Mouse (Mus musculus): ENCODE data around the gene Gm26920. TPM values are rescaled to one million over a fixed set of nuclear protein-coding genes. Genes with fewer than 3 reads are reported as not detected.

The Gm26920 gene
- total RNA-seq, 2 experiments from 2014 or later, result 0.64 TPM; not detected in 1

Small RNAs within 50 kb of the gene (microRNA-seq; reads per million reads assigned to microRNA genes)
- 0 reads per million in 2 experiments for gene Gm23368

Other genes starting within 250 kb of the Gm26920 start
- 10 to 100 TPM; 14.2 to 18.9 TPM for gene Zfp940, start 236.7 kb downstream of the Gm26920 start, total RNA-seq (2021)
- gene Zfp420, start 230.4 kb downstream of the Gm26920 start, total RNA-seq (2021), result 10 to 100 TPM; 17.4 to 21.0 TPM
- 10 to 100 TPM; 19.7 to 19.8 TPM for gene Zfp27, start 183.8 kb downstream of the Gm26920 start, total RNA-seq (2021)
- 10 to 100 TPM in 1 of 2 experiments, 1 to 10 TPM in 1; 8.0 to 10.0 TPM for gene Zfp383, start 182.2 kb downstream of the Gm26920 start, total RNA-seq (2021)
- 10 to 100 TPM; 15.4 to 18.1 TPM for gene Zfp74, start 136.3 kb downstream of the Gm26920 start, total RNA-seq (2021)
- gene Zfp568, start 106.5 kb downstream of the Gm26920 start, total RNA-seq (2021), result 1 to 10 TPM; 3.5 to 4.5 TPM
- 10 to 100 TPM in 1 of 2 experiments, 1 to 10 TPM in 1; 8.9 to 11.2 TPM for gene Zfp14, start 39.0 kb downstream of the Gm26920 start, total RNA-seq (2021)
- gene Zfp82, start 17.5 kb downstream of the Gm26920 start, total RNA-seq (2021), result 1 to 10 TPM; 4.7 to 4.9 TPM
- 1 to 10 TPM; 5.9 to 8.7 TPM for gene Zfp566, start 117 bp upstream of the Gm26920 start, total RNA-seq (2021)
- 10 to 100 TPM; 75.7 to 78.3 TPM for gene Zfp260, start 4.4 kb upstream of the Gm26920 start, total RNA-seq (2021)
- 10 to 100 TPM; 29.8 to 34.3 TPM for gene Zfp382, start 31.5 kb upstream of the Gm26920 start, total RNA-seq (2021)
- 10 to 100 TPM; 48.3 to 53.7 TPM for gene Zfp146, start 79.3 kb upstream of the Gm26920 start, total RNA-seq (2021)
- 1 to 10 TPM; 3.1 to 4.6 TPM for gene Cox7a1, start 93.7 kb upstream of the Gm26920 start, total RNA-seq (2021)
- 100 to 1,000 TPM; 205 to 227 TPM for gene Capns1, start 108.4 kb upstream of the Gm26920 start, total RNA-seq (2021)
- 10 to 100 TPM; 55.1 to 59.8 TPM for gene Polr2i, start 141.5 kb upstream of the Gm26920 start, total RNA-seq (2021)
- gene Tbcb, start 141.9 kb upstream of the Gm26920 start, total RNA-seq (2021), result 100 to 1,000 TPM; 128 to 131 TPM
- gene Ovol3, start 145.3 kb upstream of the Gm26920 start, total RNA-seq (2021), result not detected
- under 1 TPM in 1 of 2 experiments, not detected in 1; 0.33 TPM for gene Thap8, start 189.7 kb upstream of the Gm26920 start, total RNA-seq (2021)
- gene Wdr62, start 190.0 kb upstream of the Gm26920 start, total RNA-seq (2021), result 1 to 10 TPM in 1 of 2 experiments, under 1 TPM in 1; 0.77 to 1.6 TPM
- gene Clip3, start 201.3 kb upstream of the Gm26920 start, total RNA-seq (2021), result 100 to 1,000 TPM; 461 to 466 TPM
- gene Alkbh6, start 218.3 kb upstream of the Gm26920 start, total RNA-seq (2021), result 10 to 100 TPM; 55.2 to 63.0 TPM
- 10 to 100 TPM; 10.5 to 10.9 TPM for gene Syne4, start 224.4 kb upstream of the Gm26920 start, total RNA-seq (2021)
- under 1 TPM; 0.30 to 0.43 TPM for gene E130208F15Rik, start 231.3 kb upstream of the Gm26920 start, total RNA-seq (2021)
- 1 to 10 TPM; 6.3 to 6.6 TPM for gene Sdhaf1, start 233.5 kb upstream of the Gm26920 start, total RNA-seq (2021)